14 mouse cellular contexts compared by ENCODE assay signal in the genomic region with DNA sequence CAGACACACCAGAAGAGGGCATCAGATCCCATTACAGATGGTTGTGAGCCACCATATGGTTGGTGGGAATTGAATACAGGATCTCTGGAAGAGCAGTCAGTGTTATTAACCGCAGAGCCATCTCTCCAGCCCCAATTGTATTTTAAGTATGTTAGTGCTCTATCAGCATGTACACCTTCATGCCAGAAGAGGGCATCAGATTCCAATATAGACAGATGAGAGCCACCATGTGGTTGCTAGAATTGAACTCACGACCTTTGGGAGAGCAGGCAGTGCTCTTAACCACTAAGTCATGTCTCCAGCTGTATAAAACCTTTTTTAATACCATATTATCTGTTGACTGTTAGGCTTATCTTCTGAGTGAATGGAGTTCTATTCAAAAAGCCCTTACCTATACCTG. TPM values are rescaled to one million over a fixed set of nuclear protein-coding genes. Genes with fewer than 3 reads are reported as not detected.
DNase-seq lines count a peak whose midpoint lies in the region; ATAC-seq and TF ChIP-seq lines count a peak whose summit lies in the region.
"Had no signal": no experiment of that assay in that cellular context is flagged by ENCODE, and none has a peak within 500 bp of the region (broad histone marks: within the 10 kb centered on the region; RNA-seq: fewer than 3 reads in every experiment).

No protein-coding gene starts in this region.

- WGBS in liver, postnatal 0 days (ENCODE audit: insufficient replicate concordance) = 55% methylated on average over 2 of the region's 2 CpGs
- 51% methylated on average over 2 of the region's 2 CpGs for WGBS in liver, embryonic 11.5 days

- H3K27ac ChIP-seq in gastrocnemius, adult 2 months = no peak overlapping the region
- H3K27ac ChIP-seq in liver, postnatal 0 days (ENCODE audit: low read depth) = no peak overlapping the region
- no peak overlapping the region for H3K27ac ChIP-seq in liver, embryonic 11.5 days (ENCODE audit: low read depth, low read length)
- H3K27ac ChIP-seq: heart, embryonic 15.5 days; hindbrain, embryonic 15.5 days; lung, embryonic 15.5 days had no signal

- no peaks in the 10 kb centered on the region for H3K4me1 ChIP-seq in liver, postnatal 0 days (ENCODE audit: insufficient read depth)
- no peaks in the 10 kb centered on the region for H3K4me1 ChIP-seq in liver, embryonic 11.5 days (replicated peaks; ENCODE audit: control insufficient read depth, insufficient read depth, low read length)
- H3K4me1 ChIP-seq: heart, embryonic 15.5 days; hindbrain, embryonic 15.5 days; lung, embryonic 15.5 days had no signal

- peak; percentile 34; the same call in 1 of the 2 replicates for TF ChIP-seq CTCF in gastrocnemius, adult 2 months (IDR thresholded peaks at IDR 0.05)
- peak; percentile 59 for TF ChIP-seq CTCF in liver, postnatal 0 days (IDR thresholded peaks at IDR 0.05; ENCODE audit: low read depth)

- H3K9ac ChIP-seq in liver, postnatal 0 days (replicated peaks) = no peak overlapping the region
- H3K9ac ChIP-seq in liver, embryonic 11.5 days (ENCODE audit: low read depth, low read length) = no peak overlapping the region
- H3K9ac ChIP-seq: heart, embryonic 15.5 days; hindbrain, embryonic 15.5 days; lung, embryonic 15.5 days had no signal

- H3K9me3 ChIP-seq in liver, postnatal 0 days (ENCODE audit: low read length) = no peaks in the 10 kb centered on the region
- no peaks in the 10 kb centered on the region for H3K9me3 ChIP-seq in liver, embryonic 11.5 days (ENCODE audit: control insufficient read depth, low read length)
- H3K9me3 ChIP-seq: heart, embryonic 15.5 days; hindbrain, embryonic 15.5 days; lung, embryonic 15.5 days had no signal

- no peaks in the 10 kb centered on the region for H3K27me3 ChIP-seq in liver, postnatal 0 days (ENCODE audit: insufficient read depth, low read length)
- no peaks in the 10 kb centered on the region for H3K27me3 ChIP-seq in liver, embryonic 11.5 days (replicated peaks; ENCODE audit: control insufficient read depth, insufficient read depth, low read length)
- H3K27me3 ChIP-seq: heart, embryonic 15.5 days; hindbrain, embryonic 15.5 days; lung, embryonic 15.5 days had no signal

- DNase-seq in gastrocnemius, adult 2 months = no peak
- DNase-seq in gastrocnemius, postnatal 4 days (ENCODE audit: low spot score in 2 of 2) = no peak
- no peak for DNase-seq in liver, postnatal 0 days
- DNase-seq in liver, embryonic 11.5 days (ENCODE audit: low spot score) = no peak
- peak; percentile 40 for DNase-seq in NIH3T3 (ENCODE audit: low read depth)
- no peak for DNase-seq in spleen, adult 12 weeks (ENCODE audit: low spot score)
- no peak for DNase-seq in left cerebral cortex, postnatal 4 days
- DNase-seq: cerebellum, adult 11-12 months; right cerebral cortex, postnatal 25 days had no signal

- H3K36me3 ChIP-seq in liver, postnatal 0 days (replicated peaks; ENCODE audit: insufficient read depth, low read length) = no peaks in the 10 kb centered on the region
- H3K36me3 ChIP-seq in liver, embryonic 11.5 days (ENCODE audit: control insufficient read depth, insufficient read depth, low read length) = peaks cover 4% of the 10 kb centered on the region; the same call in 1 of the 2 replicates

- no peak overlapping the region for H3K4me3 ChIP-seq in gastrocnemius, adult 2 months
- no peak overlapping the region for H3K4me3 ChIP-seq in liver, postnatal 0 days (ENCODE audit: low read depth, low read length)
- no peak overlapping the region for H3K4me3 ChIP-seq in liver, embryonic 11.5 days (ENCODE audit: low read depth, low read length)
- H3K4me3 ChIP-seq: heart, embryonic 15.5 days; hindbrain, embryonic 15.5 days; lung, embryonic 15.5 days had no signal

- intact Hi-C loops in gastrocnemius, adult 2 months (cut with DNase I) = loop anchor here (10.0 kb wide), 1 partner anchor 273 kb away; no protein-coding TSS in a partner anchor
- intact Hi-C loops in left cerebral cortex, postnatal 4 days (cut with DNase I) = loop anchor here (10.0 kb wide), 1 partner anchor 243 kb away; no protein-coding TSS in a partner anchor

- no peak for TF ChIP-seq EP300 in liver, postnatal 0 days (IDR thresholded peaks at IDR 0.05; ENCODE audit: low read depth)

- no peak for ATAC-seq in liver, postnatal 0 days
- ATAC-seq in liver, embryonic 11.5 days (replicated peaks; ENCODE audit: low FRiP score) = no peak
- ATAC-seq in megakaryocyte progenitor cell, adult 5-6 weeks (replicated peaks; ENCODE audit: poor library complexity) = peak; percentile 81
- ATAC-seq: midbrain, embryonic 16.5 days had no signal

- no peak overlapping the region for H3K4me2 ChIP-seq in liver, postnatal 0 days (ENCODE audit: low read depth, low read length)
- no peak overlapping the region for H3K4me2 ChIP-seq in liver, embryonic 11.5 days
- H3K4me2 ChIP-seq: heart, embryonic 15.5 days; hindbrain, embryonic 15.5 days; lung, embryonic 15.5 days had no signal

RNA-seq across cellular contexts. Expression of a gene that starts 10.2 kb away (rescaled TPM):
- total RNA-seq in gastrocnemius, adult 2 months (2021) = under 1 TPM; 0.59 to 0.75 TPM
- total RNA-seq in gastrocnemius, postnatal 4 days (2021) = 1 to 10 TPM in 1 of 2 experiments, under 1 TPM in 1; 0.80 to 1.2 TPM
- 0.86 and 1.1 TPM in 2 replicates for polyA plus RNA-seq in liver, postnatal 0 days (2015; fragmentation: Nextera tagmentation; extraction: Ambion mirVana)
- polyA plus RNA-seq in liver, embryonic 11.5 days (2014; fragmentation: Nextera tagmentation; extraction: Ambion mirVana) = 8.2 and 8.7 TPM in 2 replicates
- total RNA-seq in megakaryocyte progenitor cell, adult 5-6 weeks (2015) = 4.2 and 4.7 TPM in 2 replicates
- 2.0 and 3.3 TPM in 2 replicates for total RNA-seq in megakaryocyte progenitor cell, adult 5-6 weeks (2017)
- total RNA-seq in left cerebral cortex, postnatal 4 days (2021) = 10 to 100 TPM; 21.3 to 22.8 TPM

RNA-seq across cellular contexts. Expression of a gene that starts 10.8 kb away (rescaled TPM):
- 10 to 100 TPM; 39.9 to 42.3 TPM for total RNA-seq in gastrocnemius, adult 2 months (2021)
- total RNA-seq in gastrocnemius, postnatal 4 days (2021) = 10 to 100 TPM; 41.5 to 41.8 TPM
- 25.4 and 25.7 TPM in 2 replicates for polyA plus RNA-seq in liver, postnatal 0 days (2015; fragmentation: Nextera tagmentation; extraction: Ambion mirVana)
- 81.0 and 82.3 TPM in 2 replicates for polyA plus RNA-seq in liver, embryonic 11.5 days (2014; fragmentation: Nextera tagmentation; extraction: Ambion mirVana)
- 35.4 and 39.7 TPM in 2 replicates for total RNA-seq in megakaryocyte progenitor cell, adult 5-6 weeks (2015)
- 27.8 and 28.1 TPM in 2 replicates for total RNA-seq in megakaryocyte progenitor cell, adult 5-6 weeks (2017)
- total RNA-seq in left cerebral cortex, postnatal 4 days (2021) = 10 to 100 TPM; 69.2 to 70.2 TPM

RNA-seq across cellular contexts. Expression of a gene that starts 48.4 kb away (rescaled TPM):
- total RNA-seq in gastrocnemius, adult 2 months (2021) = 100 to 1,000 TPM; 104 to 108 TPM
- total RNA-seq in gastrocnemius, postnatal 4 days (2021) = 100 to 1,000 TPM; 299 to 333 TPM
- 264 and 270 TPM in 2 replicates for polyA plus RNA-seq in liver, postnatal 0 days (2015; fragmentation: Nextera tagmentation; extraction: Ambion mirVana)
- polyA plus RNA-seq in liver, embryonic 11.5 days (2014; fragmentation: Nextera tagmentation; extraction: Ambion mirVana) = 960 and 1,037 TPM in 2 replicates
- total RNA-seq in megakaryocyte progenitor cell, adult 5-6 weeks (2015) = 679 and 683 TPM in 2 replicates
- total RNA-seq in megakaryocyte progenitor cell, adult 5-6 weeks (2017) = 1,301 and 1,452 TPM in 2 replicates
- total RNA-seq in left cerebral cortex, postnatal 4 days (2021) = 100 to 1,000 TPM; 201 to 220 TPM
